Mouse (Mus musculus) stomach, postnatal 0 days (tissue): ENCODE data around the gene Ppp6r1.

Experiments
- CTCF ChIP-seq: IDR thresholded peaks from 2 replicates; pipeline ENCODE4 v1.5.1; 2016; ENCODE audit warnings: antibody characterized with exemption, low read depth, mild to moderate bottlenecking, moderate library complexity
- EP300 ChIP-seq: optimal IDR thresholded peaks from 2 replicates; pipeline ENCODE3; 2016; ENCODE audit warnings: antibody characterized with exemption

DNA sequence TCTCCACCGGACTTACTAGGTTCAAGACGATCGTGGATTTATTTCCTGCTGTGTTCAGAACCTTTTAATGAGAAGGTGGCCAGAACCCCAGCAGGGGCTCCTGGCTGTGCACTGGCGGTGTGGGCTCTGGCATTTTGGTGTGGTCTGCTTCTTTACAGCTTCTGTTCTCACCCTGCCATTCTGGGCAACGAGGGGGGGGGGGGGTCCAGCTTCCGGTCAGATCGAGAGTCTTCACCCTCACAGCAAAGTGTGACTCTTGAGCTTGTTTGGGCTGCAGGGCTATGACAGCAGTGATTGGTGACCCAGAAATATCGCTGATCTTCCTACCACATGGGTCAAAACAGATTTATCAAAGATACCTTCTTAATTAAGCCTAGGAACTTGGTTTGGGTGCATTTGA lies 46.4 kb downstream of the Ppp6r1 start:
- TF ChIP-seq CTCF (no peak), EP300 (no peak)
